Mouse (Mus musculus) MEL (cell line): ENCODE results near the gene Spaca3. TPM values are rescaled to one million over a fixed set of nuclear protein-coding genes. Genes with fewer than 3 reads are reported as not detected.
A peak's percentile ranks its signal among the peaks of the same experiment; 100 is the strongest.

Experiments used
- DNase-seq: peaks from one replicate; pipeline ENCODE4 v3.0.0; 2011; ENCODE audit warnings: low read depth, low spot score
- H3K27ac ChIP-seq: 2 replicates; pipeline ENCODE4 v1.5.1; 2012; ENCODE audit warnings: low read depth, mild to moderate bottlenecking, control low read depth, low read length, moderate library complexity; ENCODE audit not compliant: control insufficient read depth
- H3K27me3 ChIP-seq, 2 experiments: fragments of 150-350 bp in 1 of 2; sonication (generic) in 1 of 2; 2 replicates each; pipeline ENCODE4 v1.6.1; 2012; ENCODE audit warnings: low read length in 2 of 2, mild to moderate bottlenecking in 2 of 2, improper control_type of control experiment in 1 of 2, moderate library complexity in 1 of 2; ENCODE audit not compliant: insufficient read depth in 2 of 2, control insufficient read depth in 1 of 2
- H3K36me3 ChIP-seq, 2 experiments: 2 replicates each; pipeline ENCODE4 v1.6.1; 2012 to 2014; ENCODE audit warnings: low read length in 2 of 2, improper control_type of control experiment in 1 of 2, inconsistent platforms in 1 of 2, mild to moderate bottlenecking in 1 of 2; ENCODE audit not compliant: insufficient read depth in 2 of 2, control insufficient read depth in 1 of 2
- H3K4me1 ChIP-seq, 2 experiments: fragments of 150-350 bp in 1 of 2; sonication (generic) in 1 of 2; 2 replicates each; pipeline ENCODE4 v1.6.1; 2012; ENCODE audit warnings: low read length in 2 of 2, improper control_type of control experiment in 1 of 2, mild to moderate bottlenecking in 1 of 2; ENCODE audit not compliant: insufficient read depth in 2 of 2, control insufficient read depth in 1 of 2
- H3K4me3 ChIP-seq, 2 experiments: fragments of 150-350 bp in 1 of 2; sonication (generic) in 1 of 2; 2 replicates each; pipeline ENCODE4 v1.5.1; 2012; ENCODE audit warnings: low read depth in 2 of 2, low read length in 2 of 2, mild to moderate bottlenecking in 2 of 2, moderate library complexity in 2 of 2, control low read depth in 1 of 2, improper control_type of control experiment in 1 of 2; ENCODE audit not compliant: control insufficient read depth in 1 of 2, insufficient read depth in 1 of 2
- H3K79me2 ChIP-seq: 2 replicates; pipeline ENCODE4 v1.6.1; 2012; ENCODE audit warnings: mild to moderate bottlenecking, low read length, moderate library complexity; ENCODE audit not compliant: control insufficient read depth, poor library complexity, insufficient read depth
- H3K9ac ChIP-seq: 2 replicates; pipeline ENCODE4 v1.6.1; 2012; ENCODE audit warnings: low read depth, mild to moderate bottlenecking, control low read depth, low read length, moderate library complexity; ENCODE audit not compliant: control insufficient read depth, poor library complexity, severe bottlenecking
- H3K9me3 ChIP-seq: fragments of 150-350 bp; sonication (generic); replicated peaks from 2 replicates; pipeline ENCODE4 v1.6.1; 2012; ENCODE audit warnings: mild to moderate bottlenecking, low read length, improper control_type of control experiment, moderate library complexity; ENCODE audit not compliant: insufficient read depth
- CHD1 ChIP-seq: IDR thresholded peaks from 2 replicates; pipeline ENCODE4 v1.6.1; 2012; ENCODE audit warnings: low read depth, mild to moderate bottlenecking, inconsistent platforms, low read length, improper control_type of control experiment
- CHD2 ChIP-seq: IDR thresholded peaks from 2 replicates; pipeline ENCODE4 v1.6.1; 2011; ENCODE audit warnings: low read length, improper control_type of control experiment
- CTCF ChIP-seq, 3 experiments: IDR thresholded peaks in 2 of 3; conservative IDR thresholded peaks in 1 of 3; 2 replicates each; pipeline ENCODE4 v1.5.1; 2011 to 2012; ENCODE audit warnings: low read length in 3 of 3, low read depth in 2 of 3, mild to moderate bottlenecking in 2 of 3, improper control_type of control experiment in 1 of 3, inconsistent platforms in 1 of 3, mixed read lengths in 1 of 3, moderate library complexity in 1 of 3; ENCODE audit not compliant: control insufficient read depth in 1 of 3, insufficient read depth in 1 of 3, poor library complexity in 1 of 3, severe bottlenecking in 1 of 3
- EP300 ChIP-seq, 2 experiments: IDR thresholded peaks; 2 replicates each; pipeline ENCODE4 v1.6.1; 2011; ENCODE audit warnings: improper control_type of control experiment in 2 of 2, low read length in 2 of 2, low read depth in 1 of 2, mild to moderate bottlenecking in 1 of 2
- GATA1 ChIP-seq: IDR thresholded peaks from 2 replicates; pipeline ENCODE4 v1.6.1; 2011; ENCODE audit warnings: low read depth, low read length, improper control_type of control experiment
- JUND ChIP-seq: IDR thresholded peaks from 2 replicates; pipeline ENCODE4 v1.6.1; 2011; ENCODE audit warnings: low read depth, mild to moderate bottlenecking, improper control_type of control experiment, low read length
- MAFK ChIP-seq: IDR thresholded peaks from 2 replicates; pipeline ENCODE4 v1.6.1; 2011; ENCODE audit warnings: low read depth, mild to moderate bottlenecking, low read length, improper control_type of control experiment, borderline replicate concordance
- MAZ ChIP-seq: IDR thresholded peaks from 2 replicates; pipeline ENCODE4 v1.6.1; 2012; ENCODE audit warnings: low read depth, mild to moderate bottlenecking, inconsistent platforms, low read length, improper control_type of control experiment
- MXI1 ChIP-seq: IDR thresholded peaks from 2 replicates; pipeline ENCODE4 v1.6.1; 2011; ENCODE audit warnings: mild to moderate bottlenecking, low read depth, low read length, improper control_type of control experiment
- MYC ChIP-seq: IDR thresholded peaks from 2 replicates; pipeline ENCODE4 v1.6.1; 2011; ENCODE audit warnings: low read depth, mild to moderate bottlenecking, low read length, improper control_type of control experiment, moderate library complexity
- NELFE ChIP-seq: IDR thresholded peaks from 2 replicates; pipeline ENCODE4 v1.6.1; 2011; ENCODE audit warnings: low read depth, low read length, improper control_type of control experiment
- POLR2A ChIP-seq, 2 experiments: IDR thresholded peaks; 2 replicates each; pipeline ENCODE4 v1.6.1; 2011 to 2012; ENCODE audit warnings: low read length in 2 of 2, mild to moderate bottlenecking in 2 of 2, control low read depth in 1 of 2, improper control_type of control experiment in 1 of 2, low read depth in 1 of 2, moderate library complexity in 1 of 2; ENCODE audit not compliant: control insufficient read depth in 1 of 2, insufficient read depth in 1 of 2, poor library complexity in 1 of 2
- RAD21 ChIP-seq: IDR thresholded peaks from 2 replicates; pipeline ENCODE4 v1.6.1; 2011; ENCODE audit warnings: mild to moderate bottlenecking, low read depth, low read length, improper control_type of control experiment
- SIN3A ChIP-seq: IDR thresholded peaks from 2 replicates; pipeline ENCODE4 v1.6.1; 2012; ENCODE audit warnings: low read length, improper control_type of control experiment, inconsistent platforms
- SMC3 ChIP-seq: IDR thresholded peaks from 2 replicates; pipeline ENCODE4 v1.6.1; 2011; ENCODE audit warnings: low read depth, low read length, improper control_type of control experiment
- USF2 ChIP-seq, 2 experiments: IDR thresholded peaks; 2 replicates each; pipeline ENCODE4 v1.6.1; 2011 to 2012; ENCODE audit warnings: improper control_type of control experiment in 2 of 2, low read length in 2 of 2, borderline replicate concordance in 1 of 2, inconsistent platforms in 1 of 2, low read depth in 1 of 2, mild to moderate bottlenecking in 1 of 2; ENCODE audit not compliant: insufficient read depth in 1 of 2
- polyA plus RNA-seq, 2 experiments: library from polyadenylated mRNA; stranded (reverse) in 1 of 2; unstranded in 1 of 2; fragments of >175 nt in 1 of 2; fragments of >200 nt in 1 of 2; gene quantifications; 2 replicates each; pipeline versions ENCODE4 v1.2.1 to v1.2.4; 2012; ENCODE audit warnings: low replicate concordance in 2 of 2, low read depth in 1 of 2; ENCODE audit not compliant: insufficient read length in 2 of 2, insufficient read depth in 1 of 2, missing spikeins in 1 of 2
- total RNA-seq: library from RNA; depleted of rRNA; stranded (reverse); fragments of 300-350 nt; gene quantifications from 2 replicates; pipeline ENCODE4 v1.2.3, GENCODE M21; 2012

The Spaca3 gene
- total and polyA plus RNA-seq, 3 experiments, result not detected

- TF ChIP-seq MAFK (no peak), GATA1 (0 out of 2 replicates have a peak, but pooled peaks have one; percentile 12), NELFE (no peak), MYC (0 out of 2 replicates have a peak, but pooled peaks have one; percentile 20), JUND (no peak), EP300 (IDR thresholded peaks at IDR 0.05; ENCODE audit: low read depth in 1 of 2, low read length in 2 of 2) (peak; percentile 24 to 47; a peak in 3 of 4 replicates), SIN3A (peak; percentile 63)
These were observed 49.6 kb upstream of the Spaca3 start (continued) for GRCm38 (mm10) chr11:80808551-80809070.

GRCm38 (mm10) chr11:80809666-80809992 lies 48.5 kb upstream of the Spaca3 start:
- H3K79me2 ChIP-seq, result no peaks in the 10 kb centered on the region; the same call in 1 of the 2 replicates
- peak overlapping the region; percentile 74 for H3K9ac ChIP-seq
- H3K27me3 ChIP-seq, result no peaks in the 10 kb centered on the region
- no peak overlapping the region for H3K27ac ChIP-seq
- TF ChIP-seq CHD2, result no peak
- no peak for TF ChIP-seq RAD21
- no peak for TF ChIP-seq CHD1
- no peak for TF ChIP-seq USF2 (IDR thresholded peaks at IDR 0.05; ENCODE audit: borderline replicate concordance in 1 of 2, insufficient read depth in 1 of 2, low read depth in 1 of 2, low read length in 2 of 2)
- no peak for TF ChIP-seq CTCF (IDR thresholded peaks at IDR 0.05 in 2 of 3, conservative IDR thresholded peaks at IDR 0.05 in 1 of 3; ENCODE audit: control insufficient read depth in 1 of 3, insufficient read depth in 1 of 3, low read depth in 2 of 3, low read length in 3 of 3, poor library complexity in 1 of 3, severe bottlenecking in 1 of 3)
- TF ChIP-seq SMC3, result no peak
- no peak for TF ChIP-seq JUND
- TF ChIP-seq EP300 (IDR thresholded peaks at IDR 0.05; ENCODE audit: low read depth in 1 of 2, low read length in 2 of 2), result no peak
- no peaks in the 10 kb centered on the region; a peak in 1 of 4 replicates for H3K36me3 ChIP-seq
- no peaks in the 10 kb centered on the region for H3K9me3 ChIP-seq
- H3K4me3 ChIP-seq, result peak overlapping the region; percentile 53 to 99
- H3K4me1 ChIP-seq, result peaks cover 0 to 12% of the 10 kb centered on the region in 2 experiments; a peak in 2 of 4 replicates
- DNase-seq, result no peak

GRCm38 (mm10) chr11:80809993-80810821 lies 48.0 kb upstream of the Spaca3 start, which contains the start of gene Tmem98:
Tmem98 (plus strand) TSS chr11:80810175.
- H3K4me1 ChIP-seq, result peaks cover 0 to 12% of the 10 kb centered on the region in 2 experiments; a peak in 2 of 4 replicates
- no peaks in the 10 kb centered on the region for H3K9me3 ChIP-seq
- no peak within 1 kb of the TSS for H3K27ac ChIP-seq
- no peaks in the 10 kb centered on the region; a peak in 1 of 4 replicates for H3K36me3 ChIP-seq
- H3K4me3 ChIP-seq, result peak within 1 kb of the TSS; percentile 80 to 99
- TF ChIP-seq MAZ (0 out of 2 replicates have a peak, but pooled peaks have one; percentile 4), POLR2A (IDR thresholded peaks at IDR 0.05; ENCODE audit: control insufficient read depth in 1 of 2, insufficient read depth in 1 of 2, low read depth in 1 of 2, low read length in 2 of 2, poor library complexity in 1 of 2) (peak in 1 of 2 experiments; percentile 16; a peak in 2 of 4 replicates), MXI1 (no peak), SMC3 (no peak; the same call in 1 of the 2 replicates)
- H3K27me3 ChIP-seq, result no peaks in the 10 kb centered on the region
- H3K9ac ChIP-seq, result peak within 1 kb of the TSS; percentile 74
- DNase-seq, result peak; percentile 65
- no peaks in the 10 kb centered on the region; the same call in 1 of the 2 replicates for H3K79me2 ChIP-seq
